Mouse (Mus musculus) embryo, embryonic 10 days (tissue): ENCODE measurements around the gene Smu1.
"Not testable (repeated sequence)": the region's sequence is repeated elsewhere in the genome, so short reads cannot be mapped to it uniquely, and the experiment has no call there.

Source experiments
- DNase-seq: peaks from one replicate; pipeline ENCODE4 v3.0.0-alpha.2; 2015; ENCODE audit warnings: low spot score

Gene Smu1

GRCm38 (mm10) chr4:40757780-40758420, at the start of gene Smu1:
Gene Smu1 (minus strand): TSS chr4:40757923.
- DNase-seq, result peak; percentile 99

GRCm38 (mm10) chr4:40807382-40807781, 49.7 kb upstream of the Smu1 start:
- no peak for DNase-seq

- no peak for DNase-seq
These were observed 47.7 kb upstream of the Smu1 start for GRCm38 (mm10) chr4:40805401-40805800.

- no peak for DNase-seq
These were observed 45.1 kb upstream of the Smu1 start for GRCm38 (mm10) chr4:40802787-40803186.

- DNase-seq, result no peak
These were observed 44.2 kb upstream of the Smu1 start for GRCm38 (mm10) chr4:40801908-40802307.

GRCm38 (mm10) chr4:40800873-40801272, 43.1 kb upstream of the Smu1 start:
- no peak for DNase-seq

- DNase-seq, result not testable (repeated sequence)
These were observed 41.3 kb upstream of the Smu1 start for GRCm38 (mm10) chr4:40798833-40799555.

- DNase-seq, result no peak
These were observed 38.0 kb upstream of the Smu1 start for GRCm38 (mm10) chr4:40795761-40796160.

GRCm38 (mm10) chr4:40794320-40794719, 36.6 kb upstream of the Smu1 start:
- no peak for DNase-seq

- DNase-seq, result no peak
These were observed 33.5 kb upstream of the Smu1 start for GRCm38 (mm10) chr4:40791176-40791575.

GRCm38 (mm10) chr4:40786578-40786977, 28.9 kb upstream of the Smu1 start:
- no peak for DNase-seq

GRCm38 (mm10) chr4:40785620-40786166, 28.0 kb upstream of the Smu1 start:
- DNase-seq, result no peak

GRCm38 (mm10) chr4:40784556-40785169, 26.9 kb upstream of the Smu1 start:
- no peak for DNase-seq

- DNase-seq, result no peak
These were observed 25.3 kb upstream of the Smu1 start for GRCm38 (mm10) chr4:40783049-40783448.

GRCm38 (mm10) chr4:40781797-40782495, 24.2 kb upstream of the Smu1 start:
- DNase-seq, result no peak

GRCm38 (mm10) chr4:40781143-40781542, 23.4 kb upstream of the Smu1 start:
- DNase-seq, result peak; percentile 55

GRCm38 (mm10) chr4:40778656-40779055, 20.9 kb upstream of the Smu1 start:
- DNase-seq, result no peak

- DNase-seq, result peak; percentile 22
These were observed 19.4 kb upstream of the Smu1 start for GRCm38 (mm10) chr4:40777116-40777515.

GRCm38 (mm10) chr4:40776416-40776815, 18.7 kb upstream of the Smu1 start:
- DNase-seq, result no peak

- peak; percentile 94 for DNase-seq
These were observed 16.8 kb upstream of the Smu1 start for GRCm38 (mm10) chr4:40774279-40775259.

GRCm38 (mm10) chr4:40759876-40760275, 2.2 kb upstream of the Smu1 start:
- no peak for DNase-seq
